Mouse (Mus musculus) C2C12 (cell line): ENCODE results near the gene Mroh2b. TPM values are rescaled to one million over a fixed set of nuclear protein-coding genes. Genes with fewer than 3 reads are reported as not detected.

Source experiments
- H3K27me3 ChIP-seq: one replicate; pipeline ENCODE4 v1.6.1; 2011; ENCODE audit not compliant: control insufficient read depth, insufficient read depth, insufficient read length
- H3K36me3 ChIP-seq: one replicate; pipeline ENCODE4 v1.6.1; 2011; ENCODE audit not compliant: control insufficient read depth, insufficient read depth
- H3K4me3 ChIP-seq: one replicate; pipeline ENCODE4 v1.5.1; 2011; ENCODE audit warnings: mild to moderate bottlenecking, control low read depth; ENCODE audit not compliant: poor library complexity, insufficient read depth, severe bottlenecking
- H3K79me2 ChIP-seq: one replicate; pipeline ENCODE4 v1.6.1; 2011; ENCODE audit not compliant: control insufficient read depth, insufficient read depth
- H3K79me3 ChIP-seq: one replicate; pipeline ENCODE4 v1.6.1; 2011; ENCODE audit warnings: low read depth, control low read depth
- H3ac ChIP-seq: one replicate; pipeline ENCODE3; 2011; ENCODE audit warnings: low read depth; ENCODE audit not compliant: control insufficient read depth, insufficient read length
- CEBPB ChIP-seq: IDR thresholded peaks from one replicate; pipeline ENCODE4 v1.6.1; 2011; ENCODE audit warnings: low read depth, mild to moderate bottlenecking, control low read depth, moderate library complexity
- CTCF ChIP-seq: IDR thresholded peaks from one replicate; pipeline ENCODE4 v1.5.1; 2011; ENCODE audit not compliant: control insufficient read depth, insufficient read depth, insufficient read length
- FOSL1 ChIP-seq: IDR thresholded peaks from one replicate; pipeline ENCODE4 v1.8.0; 2011; ENCODE audit warnings: mild to moderate bottlenecking, low read length; ENCODE audit not compliant: poor library complexity, insufficient read depth, severe bottlenecking
- MAX ChIP-seq: IDR thresholded peaks from one replicate; pipeline ENCODE4 v1.6.1; 2011; ENCODE audit warnings: mild to moderate bottlenecking, control low read depth
- MYOD1 ChIP-seq: IDR thresholded peaks from one replicate; pipeline ENCODE4 v1.6.1; 2011; ENCODE audit warnings: low read depth; ENCODE audit not compliant: control insufficient read depth, insufficient read length
- MYOG ChIP-seq: IDR thresholded peaks from one replicate; pipeline ENCODE4 v1.6.1; 2011; ENCODE audit not compliant: control insufficient read depth, insufficient read length; ENCODE audit errors: extremely low read depth
- USF1 ChIP-seq: IDR thresholded peaks from one replicate; pipeline ENCODE4 v1.6.1; 2011; ENCODE audit warnings: low read depth, mild to moderate bottlenecking, control low read depth, moderate library complexity
- polyA plus RNA-seq: library from polyadenylated mRNA; unstranded; fragments of >200 nt; fragmentation: generic; extraction: Trizol; gene quantifications from one replicate; pipeline ENCODE4 v1.2.1, GENCODE M21; 2012; ENCODE audit warnings: missing spikeins

Gene Mroh2b
- polyA plus RNA-seq, 1 experiment, result not detected

GRCm38 (mm10) chr15:5003503-5004196 is 105.1 kb downstream of the Mroh2b start:
- no peaks in the 10 kb centered on the region for H3K79me2 ChIP-seq
- no peak for TF ChIP-seq USF1
- no peak for TF ChIP-seq MYOD1
- no peak for TF ChIP-seq CEBPB
- no peak for TF ChIP-seq CTCF
- TF ChIP-seq MYOG, result no peak
- no peak for TF ChIP-seq MAX
- no peak for TF ChIP-seq FOSL1
- no peaks in the 10 kb centered on the region for H3K79me3 ChIP-seq

DNA sequence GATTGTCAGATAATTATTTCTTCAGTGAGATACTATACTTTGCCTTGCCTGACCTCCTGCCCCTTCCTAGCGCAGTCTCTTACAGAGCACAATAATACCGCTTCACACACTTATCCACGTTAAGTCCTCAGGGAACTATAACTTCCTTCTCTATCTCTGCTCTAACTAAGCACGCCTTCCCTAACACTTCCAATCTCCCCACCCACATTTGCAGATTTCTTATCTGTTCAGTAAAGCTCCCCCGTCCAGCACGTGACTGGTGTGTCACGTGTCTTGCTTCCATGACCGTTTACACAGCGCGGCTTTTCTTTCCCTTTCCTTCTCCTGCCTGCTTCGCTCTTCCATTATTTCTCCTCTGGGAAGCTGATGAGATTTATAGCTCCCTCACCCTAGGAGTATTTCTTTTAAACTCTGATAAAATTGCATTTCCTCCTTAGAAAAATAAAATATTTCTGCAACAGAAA is 111.1 kb downstream of the Mroh2b start:
- Histone ChIP-seq H3K4me3 (no peak overlapping the region), H3ac (no peak overlapping the region), H3K79me2 (no peaks in the 10 kb centered on the region), H3K79me3 (no peaks in the 10 kb centered on the region), H3K36me3 (no peaks in the 10 kb centered on the region), H3K27me3 (peaks cover 9% of the 10 kb centered on the region)
- TF ChIP-seq MYOD1 (no peak), USF1 (peak; percentile 94), MAX (no peak)

More at GRCm38 (mm10) chr15:5003503-5004196, 105.1 kb downstream of the Mroh2b start:
- Histone ChIP-seq H3K36me3 (no peaks in the 10 kb centered on the region), H3ac (no peak overlapping the region), H3K27me3 (peaks cover 5% of the 10 kb centered on the region), H3K4me3 (no peak overlapping the region)

Other genes starting within 250 kb of the Mroh2b start
- gene C6, start 171.6 kb upstream of the Mroh2b start, polyA plus RNA-seq, result not detected
- not detected for gene C7, start 165.0 kb downstream of the Mroh2b start, polyA plus RNA-seq
- 5.2 TPM for gene Card6, start 209.8 kb downstream of the Mroh2b start, polyA plus RNA-seq
- 4,450 TPM for gene Rpl37, start 217.9 kb downstream of the Mroh2b start, polyA plus RNA-seq
- gene Prkaa1, start 245.1 kb downstream of the Mroh2b start, polyA plus RNA-seq, result 21.3 TPM